Mouse (Mus musculus) heart, postnatal 4 days (tissue): ENCODE results near the gene Serhl. TPM values are rescaled to one million over a fixed set of nuclear protein-coding genes. Genes with fewer than 3 reads are reported as not detected.
A peak's percentile ranks its signal among the peaks of the same experiment; 100 is the strongest.
"Not testable (repeated sequence)": the region's sequence is repeated elsewhere in the genome, so short reads cannot be mapped to it uniquely, and the experiment has no call there.

Experiments used
- DNase-seq: peaks from one replicate; pipeline ENCODE4 v3.0.0; 2021
- total RNA-seq, 2 experiments: library from RNA; stranded (reverse); gene quantifications; 2 replicates each; pipeline ENCODE4 v1.2.3; 2021

Serhl gene
- total RNA-seq, 2 experiments from 2014 or later: 73.2 to 74.7 TPM

- DNase-seq: not testable (repeated sequence)
Observed at GRCm38 (mm10) chr15:83127037-83127436, 37.7 kb downstream of the Serhl start.

- no peak for DNase-seq
Observed at GRCm38 (mm10) chr15:83129530-83130231, 40.4 kb downstream of the Serhl start.

DNA sequence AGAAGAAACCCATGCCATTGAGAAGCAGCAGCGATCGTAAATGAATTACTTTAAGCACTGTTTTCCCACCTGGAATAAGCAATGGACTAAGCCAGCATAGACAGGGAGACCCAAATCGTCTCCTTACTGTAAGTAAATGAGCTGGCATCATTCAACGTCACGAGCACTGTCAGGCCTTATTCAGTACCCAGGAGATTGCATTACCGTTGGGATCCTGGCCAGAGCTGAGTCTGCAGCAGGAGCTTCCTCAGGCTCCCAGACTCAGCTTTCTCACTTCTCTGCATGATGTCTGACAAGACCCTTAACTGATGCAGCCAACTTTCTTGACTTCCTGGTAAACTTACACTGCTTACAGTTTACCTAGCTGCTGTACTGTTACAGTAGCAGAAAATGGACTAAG lies 45.4 kb downstream of the Serhl start:
- no peak for DNase-seq

DNA sequence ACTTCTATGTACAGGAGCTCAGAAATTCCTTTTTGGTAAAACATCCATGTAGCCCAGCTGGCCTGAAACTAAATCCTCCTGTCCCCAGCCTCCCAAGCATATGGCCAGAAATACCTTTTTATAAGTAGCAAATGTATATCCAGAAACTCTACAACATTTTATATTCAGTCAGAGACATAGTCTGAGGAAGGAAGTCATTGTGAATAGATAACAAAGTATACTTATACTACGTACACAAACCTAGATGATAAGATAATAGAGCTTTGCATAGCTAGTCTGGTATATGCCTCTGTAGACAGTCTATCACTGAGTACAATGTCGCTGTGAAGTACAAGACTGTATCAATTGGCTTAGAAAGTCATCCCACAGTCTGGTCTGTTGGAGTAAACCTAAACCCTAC lies 46.3 kb downstream of the Serhl start:
- no peak for DNase-seq

- no peak for DNase-seq
Observed at GRCm38 (mm10) chr15:83142861-83143260, 53.6 kb downstream of the Serhl start.

DNA sequence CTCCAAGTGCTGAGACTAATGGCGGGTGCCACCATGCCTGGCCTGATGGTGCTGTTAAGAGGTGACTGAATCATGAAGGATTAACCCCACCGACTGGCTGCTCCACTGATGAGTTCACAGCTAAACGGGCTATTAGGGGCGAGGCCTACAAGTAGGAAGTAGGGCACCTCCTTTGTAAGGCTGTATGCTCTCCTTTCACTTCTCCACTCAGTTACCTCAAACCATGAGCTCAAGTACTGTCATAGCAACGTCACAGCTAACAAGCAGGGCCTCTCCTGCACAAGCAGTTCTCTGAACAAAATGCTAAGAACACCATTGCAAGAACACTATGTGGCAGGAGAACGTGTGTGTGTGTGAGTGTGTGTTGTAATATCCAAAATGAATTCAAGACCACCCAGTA lies 56.2 kb downstream of the Serhl start:
- no peak for DNase-seq

- no peak for DNase-seq
Observed at GRCm38 (mm10) chr15:83148395-83148794, 59.1 kb downstream of the Serhl start.

DNA sequence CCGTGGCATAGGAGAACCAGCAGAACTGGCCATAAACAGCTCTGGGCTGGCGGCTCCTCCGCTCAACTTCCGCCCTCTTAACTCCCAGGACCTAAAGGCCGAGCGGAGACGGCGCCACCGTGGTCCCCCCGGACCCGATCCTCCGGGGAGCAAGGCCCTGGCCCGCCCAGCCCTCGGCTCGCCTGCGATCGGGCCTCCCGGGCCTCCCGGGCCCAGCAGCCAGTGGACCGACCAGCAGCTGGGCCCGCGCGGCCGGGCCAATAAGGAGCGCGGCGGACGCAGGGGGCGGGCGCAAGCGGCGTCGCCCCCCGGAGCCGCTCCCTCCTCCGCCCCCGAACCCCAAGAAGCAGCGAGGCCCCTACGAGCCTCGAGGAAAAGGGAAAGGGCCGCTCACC lies 59.5 kb downstream of the Serhl start:
- no peak for DNase-seq

DNA sequence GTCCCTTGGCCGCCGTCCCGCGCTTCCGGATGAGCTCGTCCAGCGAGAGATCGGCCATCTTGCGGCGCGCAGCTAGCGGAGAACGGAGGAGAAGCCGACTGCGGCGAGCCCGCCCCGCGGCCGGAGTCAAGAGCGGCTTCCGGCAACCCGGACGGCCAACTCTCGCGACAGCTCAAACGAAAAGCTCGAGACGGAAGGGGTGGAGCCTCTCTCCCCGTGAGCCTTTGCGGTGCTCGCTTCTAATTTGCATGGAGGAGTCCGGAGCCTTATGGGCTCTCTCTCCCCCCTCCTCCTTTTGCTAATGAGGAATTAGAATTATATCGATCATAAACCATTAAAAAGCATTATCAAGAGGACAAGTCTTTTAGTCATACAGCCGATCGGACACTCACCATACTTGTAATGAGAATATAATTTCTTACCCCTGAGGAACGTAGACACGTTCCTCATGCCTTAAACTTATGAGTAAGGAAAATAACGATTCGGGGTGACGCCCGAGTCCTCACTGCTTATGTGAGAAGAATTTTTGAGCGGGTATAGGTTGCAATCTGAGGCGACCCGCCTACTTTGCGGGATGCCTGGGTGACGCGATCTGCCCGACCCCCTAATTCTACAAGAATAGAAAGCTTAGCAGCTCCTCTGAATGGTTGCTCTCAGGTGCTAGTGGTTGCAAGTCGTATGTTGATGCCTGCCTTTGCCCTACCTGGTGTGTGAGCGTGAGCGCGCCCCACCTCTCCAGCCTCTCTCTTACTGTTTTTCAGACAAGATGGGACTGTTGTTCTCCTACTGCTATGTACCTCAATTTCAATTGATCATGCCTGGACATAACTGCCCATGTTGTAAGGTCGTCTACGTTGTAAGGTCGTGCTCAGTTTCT lies 60.1 kb downstream of the Serhl start, which contains the start of gene Poldip3:
Gene Poldip3 (minus strand): TSS at position 189 of the 877 bp plus-strand sequence.
- peak; percentile 99 for DNase-seq

DNA sequence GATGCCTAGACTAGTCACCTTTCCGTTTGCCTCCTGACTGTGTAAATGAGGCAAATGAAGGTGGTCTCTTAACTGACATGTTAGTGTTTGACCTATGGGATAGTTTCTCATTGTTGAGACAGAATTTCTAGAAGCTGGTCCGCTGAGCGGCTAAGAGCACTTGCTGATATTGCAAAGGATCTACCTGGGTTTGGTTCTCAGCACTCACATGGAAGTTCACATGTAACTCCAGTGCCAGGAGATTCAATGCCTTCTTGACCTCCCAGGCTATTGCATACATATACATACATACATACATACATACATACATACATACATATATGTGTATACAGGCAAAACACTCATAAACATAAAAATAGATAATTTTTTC lies 60.8 kb downstream of the Serhl start:
- DNase-seq: no peak

DNA sequence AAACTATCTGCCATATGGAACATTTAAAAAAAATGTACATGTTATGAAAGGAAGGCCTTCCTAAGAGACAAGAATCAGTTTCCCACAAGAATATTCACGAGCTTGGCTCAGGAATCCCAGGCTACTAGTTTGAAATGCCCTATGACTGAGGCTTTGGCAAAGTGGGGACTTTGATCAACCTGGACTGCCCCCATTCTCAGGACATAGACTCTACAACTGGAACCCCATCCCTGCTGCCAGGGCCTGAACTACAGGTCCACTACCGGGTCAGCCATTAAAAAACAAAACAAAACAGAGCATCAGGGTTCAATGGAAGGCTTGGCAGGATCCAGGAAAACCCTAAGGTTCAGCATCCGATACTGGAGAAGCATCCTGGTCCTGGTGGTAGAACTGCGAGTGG lies 61.4 kb downstream of the Serhl start:
- DNase-seq: no peak

GRCm38 (mm10) chr15:83154309-83154708 lies 65.0 kb downstream of the Serhl start:
- no peak for DNase-seq

DNA sequence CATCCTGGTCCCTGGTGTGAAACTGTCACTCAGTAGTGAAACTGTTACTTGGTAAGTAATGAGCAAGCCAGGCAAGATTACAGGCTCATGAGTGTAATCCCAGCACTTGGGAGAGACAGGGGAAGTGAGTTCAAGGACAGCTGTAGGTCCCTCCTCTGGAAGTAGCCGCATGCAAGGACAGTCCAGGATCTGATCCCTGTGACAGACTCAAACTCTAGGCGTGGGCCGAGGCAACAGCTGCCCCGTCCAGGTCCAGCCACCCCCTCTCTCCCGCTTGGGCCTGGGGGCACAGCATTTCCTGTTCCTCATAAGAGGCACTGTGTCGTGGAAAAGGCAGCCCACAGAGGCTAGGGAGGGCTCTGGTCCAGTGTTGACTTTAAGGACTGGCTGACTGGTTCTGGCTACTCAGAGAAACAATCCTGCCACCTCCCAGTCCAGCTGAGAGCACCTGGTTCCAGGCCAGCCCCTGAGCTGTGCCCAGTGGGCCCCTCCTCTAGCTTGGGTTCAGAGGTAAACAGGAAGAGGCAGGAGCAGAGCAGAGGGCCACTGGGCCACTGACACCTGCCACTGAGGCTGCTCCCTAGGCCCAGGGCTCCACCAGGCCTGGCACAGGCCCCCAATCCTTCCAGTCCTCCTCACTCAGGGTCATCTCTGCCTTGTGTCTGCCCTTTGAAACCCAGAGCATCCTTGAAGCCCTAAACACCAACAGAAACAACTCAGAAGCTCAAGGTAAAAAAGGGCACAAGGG lies 66.5 kb downstream of the Serhl start:
- no peak for DNase-seq

DNA sequence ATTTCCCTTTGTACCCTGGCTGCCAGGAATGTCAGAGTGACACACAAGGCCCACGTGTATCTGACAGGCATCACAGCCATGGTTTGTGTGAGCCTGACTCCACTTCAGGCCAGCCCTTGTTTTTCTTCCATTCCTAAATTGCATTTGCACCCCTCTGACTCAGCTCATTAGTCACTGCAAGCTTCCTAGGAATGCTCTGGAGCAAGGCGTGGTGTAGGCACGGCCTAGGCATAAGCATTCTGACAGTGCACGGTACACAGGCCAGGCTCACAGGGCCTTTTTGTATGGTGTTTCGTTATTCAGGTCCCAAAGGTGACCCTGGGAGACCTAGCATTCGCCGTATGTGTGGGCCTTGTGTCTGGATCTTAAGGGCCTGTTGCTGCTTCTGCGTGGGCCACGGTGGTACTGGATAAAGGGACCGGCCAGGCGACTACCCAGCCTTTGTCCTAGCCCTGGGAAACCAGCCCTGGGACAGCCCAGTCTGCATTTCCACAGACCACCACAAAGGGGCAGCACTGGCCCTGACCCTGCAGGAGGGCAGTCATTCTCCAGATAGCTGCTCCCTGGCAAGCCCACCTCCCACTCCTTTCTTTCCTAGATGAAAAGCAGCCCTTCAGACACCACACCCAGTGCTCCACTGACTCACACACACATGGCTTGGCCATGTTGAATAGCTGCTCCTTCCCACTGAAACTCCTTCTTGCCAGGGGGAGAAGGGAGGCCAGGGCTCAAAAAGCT lies 67.8 kb downstream of the Serhl start:
- peak; percentile 88 for DNase-seq

- DNase-seq: no peak
Observed at GRCm38 (mm10) chr15:83157667-83158064, 68.4 kb downstream of the Serhl start.

DNA sequence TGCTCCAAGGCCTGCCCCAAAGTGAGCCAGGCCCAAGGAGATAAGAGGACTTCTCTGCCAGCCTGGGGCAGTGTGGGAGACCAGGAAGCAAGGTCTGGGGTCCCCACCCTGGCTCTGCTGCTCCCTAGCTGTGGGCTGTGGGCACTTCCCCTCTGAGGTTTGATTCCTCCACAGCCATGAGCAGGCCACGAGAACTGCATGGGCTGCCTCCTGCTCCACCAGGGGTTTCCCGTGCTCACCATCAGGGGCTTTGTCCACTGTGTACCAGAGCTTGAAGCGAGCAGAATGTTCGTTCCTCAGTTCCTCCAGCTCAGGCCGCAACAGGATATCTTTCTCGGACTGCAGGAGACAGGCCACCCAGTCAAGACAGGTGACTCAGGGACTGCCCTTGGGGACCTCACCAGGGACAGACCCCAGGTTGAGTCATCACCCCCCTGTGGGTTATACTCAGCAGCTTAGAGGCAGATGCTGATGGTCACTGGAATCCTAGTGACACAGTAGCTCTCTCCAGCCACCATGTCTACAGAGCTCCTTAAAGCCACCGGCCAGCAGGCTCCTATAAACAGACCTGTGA lies 69.4 kb downstream of the Serhl start:
- no peak for DNase-seq

GRCm38 (mm10) chr15:83159823-83160222 lies 70.5 kb downstream of the Serhl start:
- DNase-seq: peak; percentile 23

DNA sequence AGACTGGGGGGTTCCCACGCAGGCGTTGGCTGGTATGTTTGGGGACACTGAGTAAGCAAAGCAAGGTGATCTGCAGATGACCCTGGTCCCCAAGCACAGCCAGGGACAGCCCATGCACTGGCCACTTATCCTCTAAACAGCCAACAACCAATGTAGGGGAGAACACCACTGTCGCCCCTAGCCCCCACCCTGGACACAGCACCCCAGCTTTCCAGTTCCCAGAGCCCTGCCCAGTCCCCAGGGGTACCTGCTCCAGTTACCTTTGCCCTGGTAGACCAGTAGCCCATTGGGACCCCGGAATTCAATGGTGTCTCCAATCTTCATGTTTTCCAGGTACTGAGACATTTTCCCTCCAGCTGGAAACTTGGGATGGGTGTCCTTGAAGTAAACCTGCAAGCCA lies 71.3 kb downstream of the Serhl start:
- DNase-seq: no peak

- no peak for DNase-seq
Observed at GRCm38 (mm10) chr15:83161062-83161748, 71.9 kb downstream of the Serhl start.

DNA sequence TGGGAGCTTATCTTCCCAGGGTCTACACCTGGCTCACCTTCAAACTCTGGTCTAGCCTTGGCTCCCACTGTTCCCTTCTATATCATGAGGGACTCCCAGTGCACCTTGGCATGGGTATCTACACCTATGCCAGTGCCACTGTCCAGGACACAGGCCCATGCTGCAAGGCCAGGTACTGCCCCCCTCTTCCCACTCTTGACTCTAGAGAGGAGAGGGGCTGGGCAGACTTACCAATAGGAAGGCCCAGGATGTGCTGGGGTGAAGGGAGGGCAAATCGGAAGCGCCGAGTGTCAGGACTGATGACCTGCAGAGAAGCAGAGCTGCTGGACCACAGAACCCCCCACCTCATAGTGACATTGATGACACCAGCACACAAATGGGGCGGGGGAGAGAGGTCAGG lies 72.7 kb downstream of the Serhl start:
- no peak for DNase-seq

- no peak for DNase-seq
Observed at GRCm38 (mm10) chr15:83162818-83163485, 73.6 kb downstream of the Serhl start.
